Mouse (Mus musculus) urinary bladder, postnatal 36 days (tissue): ENCODE results near the gene Hs3st3a1.
A peak's percentile ranks its signal among the peaks of the same experiment; 100 is the strongest.

Experiments
- DNase-seq, 2 experiments: peaks; one replicate each; pipeline ENCODE4 v3.0.0; 2022; ENCODE audit warnings: low spot score in 2 of 2, mixed read lengths in 1 of 2

The Hs3st3a1 gene

DNA sequence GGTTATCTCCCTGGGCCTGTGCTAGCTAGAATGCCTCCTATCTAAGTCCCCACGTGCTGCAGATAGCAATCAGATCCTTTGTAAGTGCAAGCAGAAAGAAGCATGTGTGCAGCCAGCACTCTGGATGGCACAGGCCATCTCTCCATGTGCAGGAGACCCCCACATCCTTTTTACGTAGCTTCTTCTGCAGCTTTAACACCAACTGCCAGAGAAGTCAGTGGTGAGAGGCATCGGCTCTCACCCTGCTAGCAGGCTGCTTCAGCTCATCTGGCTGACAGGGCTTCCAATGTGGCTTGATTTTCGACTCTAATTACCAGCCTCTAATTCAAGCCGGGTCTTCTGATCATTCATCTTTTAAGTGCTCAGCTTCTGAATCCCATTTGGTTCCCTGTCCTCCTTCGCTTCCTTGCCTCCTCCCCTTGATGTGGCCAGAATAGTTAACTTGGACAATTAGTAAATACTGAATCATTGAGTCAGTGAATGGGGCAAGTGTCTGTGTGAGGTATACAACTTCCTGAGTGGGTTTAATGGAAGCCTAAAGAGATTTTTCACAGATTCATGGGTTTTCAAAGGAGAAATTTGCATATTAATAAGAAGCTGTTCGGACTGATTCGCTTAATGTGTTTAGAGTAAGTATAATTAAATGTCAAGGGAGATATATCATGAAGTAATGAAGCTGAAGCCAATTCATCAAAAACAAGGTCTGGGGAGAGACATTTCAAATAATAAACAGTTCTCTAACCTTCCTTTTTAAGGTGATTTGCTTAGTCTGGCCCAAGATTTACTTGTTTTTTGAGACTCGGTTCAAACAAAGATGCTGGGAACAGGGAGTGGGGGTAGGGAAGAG is 54.7 kb downstream of the Hs3st3a1 start:
- no peak for DNase-seq

DNA sequence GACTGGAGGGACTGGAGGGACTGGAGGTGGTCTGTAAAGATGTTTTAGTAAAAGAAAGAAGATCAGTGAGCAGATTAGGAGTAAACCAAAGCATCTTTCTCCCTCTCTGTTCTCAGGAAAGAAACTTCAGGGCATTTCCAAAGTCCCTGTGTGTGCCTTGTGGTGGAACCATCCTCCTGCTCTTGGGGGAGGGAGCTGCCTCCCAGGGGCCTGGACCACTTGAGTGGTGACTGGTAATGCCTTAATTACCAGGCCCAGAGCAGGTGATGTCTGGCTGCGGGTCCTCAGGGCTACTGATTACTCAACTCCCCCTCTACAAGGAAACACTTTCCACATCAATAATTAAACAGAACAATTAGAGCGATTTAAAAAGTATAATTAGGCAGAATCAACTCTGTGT is 59.3 kb downstream of the Hs3st3a1 start:
- no peak for DNase-seq

DNA sequence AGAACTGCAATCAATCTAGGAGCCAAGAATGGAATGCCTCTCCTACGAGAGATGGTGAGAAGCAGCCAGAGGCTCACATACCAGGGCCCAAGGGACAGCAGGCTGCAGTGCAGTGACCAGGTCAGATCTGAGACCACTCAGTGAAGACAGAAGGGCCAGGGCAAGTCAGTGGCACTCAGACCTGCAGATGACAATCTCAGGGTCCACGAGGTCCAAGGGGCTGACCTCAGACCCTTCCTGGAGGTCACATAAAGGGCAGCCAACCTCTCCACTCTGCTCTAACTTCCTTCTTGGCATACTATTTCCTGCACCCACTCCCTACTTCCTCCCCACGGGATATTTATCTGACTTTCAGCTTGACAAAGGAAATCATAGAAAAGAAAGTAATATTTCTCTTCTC is 60.8 kb downstream of the Hs3st3a1 start:
- DNase-seq: no peak

GRCm38 (mm10) chr11:64496677-64497076 is 61.5 kb downstream of the Hs3st3a1 start:
- no peak for DNase-seq

GRCm38 (mm10) chr11:64500536-64501112 is 65.5 kb downstream of the Hs3st3a1 start:
- DNase-seq: no peak

DNA sequence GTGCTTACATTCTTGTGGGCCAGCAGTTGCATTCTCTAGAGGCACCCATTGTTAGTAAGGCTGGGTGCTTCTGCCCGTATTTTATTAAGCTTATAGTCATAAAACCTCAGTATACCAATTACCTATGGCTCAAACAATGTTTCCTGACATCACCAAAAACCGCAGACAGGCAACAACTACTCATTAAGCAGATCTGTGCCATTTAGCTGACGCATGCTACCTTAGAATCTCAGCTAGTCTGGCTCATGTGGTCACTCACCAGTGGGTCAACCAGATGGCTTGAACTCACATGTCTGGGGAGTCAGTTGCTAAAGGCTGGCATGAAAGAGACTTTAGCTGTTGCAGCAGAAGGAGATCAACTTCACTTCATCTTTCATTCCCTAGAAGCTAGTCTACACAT is 67.9 kb downstream of the Hs3st3a1 start:
- DNase-seq: no peak

GRCm38 (mm10) chr11:64505924-64506323 is 70.8 kb downstream of the Hs3st3a1 start:
- DNase-seq: no peak

DNA sequence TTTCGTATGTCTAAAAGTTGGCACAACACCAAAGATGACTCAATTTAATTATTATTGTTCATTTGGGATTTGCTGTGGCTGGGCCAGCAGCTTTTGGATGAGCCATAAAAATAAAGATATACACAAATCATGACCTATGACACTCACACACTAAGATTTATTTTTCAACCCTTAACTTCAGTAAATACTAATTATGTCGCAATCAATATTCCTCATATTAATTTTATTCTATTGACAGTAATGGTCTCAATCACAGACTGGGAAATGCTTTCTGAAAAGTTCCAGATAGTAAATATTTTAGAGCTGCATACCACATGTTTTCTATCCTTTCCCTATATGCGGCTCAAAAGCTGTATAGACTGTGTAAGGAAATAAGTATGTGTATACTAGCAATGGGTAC is 71.9 kb downstream of the Hs3st3a1 start:
- no peak for DNase-seq

DNA sequence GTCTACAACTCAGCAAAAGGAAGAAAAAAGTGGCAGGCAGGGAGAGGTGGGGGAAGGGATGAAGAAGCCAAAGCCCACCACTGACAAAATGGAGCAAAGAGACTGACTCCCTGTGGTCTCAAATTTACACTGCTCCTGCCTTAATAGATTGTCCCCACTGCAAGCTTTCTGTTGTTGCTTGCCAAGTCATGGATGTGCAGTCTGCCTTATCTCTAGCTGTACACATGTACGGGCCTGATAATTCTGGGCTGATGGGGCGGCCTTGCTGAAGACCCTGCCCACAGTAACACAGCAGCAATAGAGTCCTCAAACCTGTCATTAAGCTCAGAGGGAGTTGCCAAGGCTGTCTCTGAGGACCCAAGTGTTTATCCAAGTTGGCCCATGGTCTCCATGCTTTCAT is 74.0 kb downstream of the Hs3st3a1 start:
- no peak for DNase-seq

DNA sequence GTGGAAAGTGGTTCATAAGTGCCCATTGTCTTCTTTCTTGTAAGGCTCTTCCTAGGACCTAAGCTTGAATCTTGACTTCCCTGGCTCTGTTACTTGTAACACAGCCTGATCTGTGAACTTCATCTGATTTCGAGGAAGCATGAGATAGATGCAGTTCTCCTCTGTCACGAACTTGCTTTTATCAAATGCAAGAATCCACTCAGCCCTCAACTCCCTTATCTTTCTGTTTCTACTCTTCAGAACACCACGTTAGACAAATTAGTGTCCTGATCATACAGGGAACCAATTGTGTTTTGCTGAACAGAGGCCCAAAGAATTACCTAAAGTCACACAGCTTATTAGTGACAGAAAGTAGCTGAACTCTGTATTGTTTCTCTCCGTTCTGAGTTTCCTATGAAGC is 77.2 kb downstream of the Hs3st3a1 start:
- no peak for DNase-seq

DNA sequence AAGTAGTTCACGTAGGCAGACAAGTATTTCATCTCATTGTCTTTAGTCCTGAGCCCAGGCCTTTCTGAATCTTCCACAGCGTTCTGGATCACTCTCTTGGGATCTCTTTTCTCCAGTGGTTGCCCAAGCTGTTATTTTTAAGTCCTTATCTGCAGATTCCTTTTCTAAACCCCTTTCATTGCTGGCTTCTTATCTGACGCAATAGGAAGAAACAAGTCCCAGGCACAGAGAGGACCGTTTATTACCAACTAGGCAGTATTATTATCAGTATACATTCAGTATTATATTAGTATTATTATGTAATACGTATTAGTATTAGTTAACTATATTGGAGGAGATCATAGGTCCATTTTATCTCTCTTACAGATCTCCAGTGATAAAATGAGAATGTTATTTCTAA is 78.3 kb downstream of the Hs3st3a1 start:
- no peak for DNase-seq

GRCm38 (mm10) chr11:64516712-64517589 is 81.8 kb downstream of the Hs3st3a1 start:
- DNase-seq: no peak

DNA sequence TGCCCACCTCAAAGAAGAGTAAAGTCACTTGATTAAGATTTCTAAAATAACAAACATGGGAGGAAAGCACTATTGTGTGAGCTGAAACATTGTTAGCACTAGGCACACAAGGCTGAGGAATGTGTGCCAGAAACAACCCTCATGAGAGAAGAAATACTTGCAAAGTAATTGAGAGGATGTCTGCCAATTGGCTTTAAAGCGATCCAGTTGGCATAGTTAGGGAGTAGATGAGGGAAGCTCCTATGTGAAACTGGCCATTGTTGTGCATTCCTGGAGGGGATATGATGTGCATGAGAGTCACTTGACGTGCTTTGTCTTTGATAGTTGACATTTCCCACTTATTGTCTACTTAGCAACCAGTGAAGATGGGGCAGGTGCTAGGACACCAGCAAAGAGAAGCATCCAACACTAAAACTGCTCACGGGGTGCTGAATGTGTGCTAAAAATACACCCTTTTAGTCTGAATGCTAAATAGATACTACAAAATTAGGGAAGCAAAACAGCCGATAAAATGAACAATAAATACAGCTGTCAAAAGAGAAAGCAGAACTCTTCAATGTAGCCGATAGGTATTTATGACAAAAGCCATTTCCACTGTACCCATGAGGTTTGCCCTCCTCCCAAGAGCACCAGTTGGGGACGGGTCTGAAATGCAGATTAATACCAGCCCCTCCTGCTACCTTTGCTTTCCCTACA is 83.2 kb downstream of the Hs3st3a1 start:
- no peak for DNase-seq

DNA sequence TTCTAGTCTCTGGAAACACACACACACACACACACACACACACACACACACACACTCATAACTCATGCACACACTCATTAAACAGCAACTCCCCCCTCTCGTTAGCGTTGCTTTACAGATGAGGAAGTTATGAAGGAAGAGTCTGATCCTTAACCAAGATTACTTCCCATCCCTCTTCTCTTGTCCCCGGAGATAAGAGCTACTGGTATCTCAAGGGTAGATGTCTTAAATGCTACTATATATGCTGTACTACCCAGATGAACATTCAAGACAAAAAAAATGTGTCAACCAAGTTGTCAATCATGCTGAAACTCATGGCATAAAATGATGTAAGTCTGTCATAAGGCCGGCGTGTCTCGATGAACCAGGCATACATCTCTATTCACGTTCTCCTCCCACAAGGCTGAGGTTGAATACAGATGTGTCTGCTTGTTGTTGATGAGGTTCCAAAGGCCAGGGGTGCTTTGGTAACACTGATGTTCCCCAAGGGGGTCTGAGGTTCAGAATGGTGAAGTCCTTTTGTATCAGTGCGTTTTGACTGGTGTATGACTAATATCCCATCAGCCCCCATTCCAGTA is 89.0 kb downstream of the Hs3st3a1 start:
- DNase-seq: no peak

DNA sequence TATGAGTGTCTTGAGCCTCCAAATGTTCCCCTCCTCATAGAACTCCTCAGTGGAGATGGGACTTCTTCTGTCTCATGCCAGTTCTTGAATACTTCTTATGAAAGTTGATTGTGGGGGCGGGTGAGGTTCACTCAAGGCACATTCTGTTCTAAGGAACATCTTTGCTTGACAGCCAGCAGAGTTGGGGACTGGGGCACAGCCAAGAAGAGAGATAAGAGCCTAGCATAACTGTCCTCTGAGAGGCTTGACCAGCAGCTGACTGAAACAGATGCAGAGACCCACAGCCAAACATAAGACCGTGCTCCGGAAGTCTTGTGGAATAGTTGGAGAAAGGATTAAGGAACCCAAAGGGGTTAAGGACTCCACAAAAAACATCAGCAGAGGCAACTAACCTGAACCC is 102.1 kb downstream of the Hs3st3a1 start:
- peak in 1 of 2 experiments; percentile 15 for DNase-seq

DNA sequence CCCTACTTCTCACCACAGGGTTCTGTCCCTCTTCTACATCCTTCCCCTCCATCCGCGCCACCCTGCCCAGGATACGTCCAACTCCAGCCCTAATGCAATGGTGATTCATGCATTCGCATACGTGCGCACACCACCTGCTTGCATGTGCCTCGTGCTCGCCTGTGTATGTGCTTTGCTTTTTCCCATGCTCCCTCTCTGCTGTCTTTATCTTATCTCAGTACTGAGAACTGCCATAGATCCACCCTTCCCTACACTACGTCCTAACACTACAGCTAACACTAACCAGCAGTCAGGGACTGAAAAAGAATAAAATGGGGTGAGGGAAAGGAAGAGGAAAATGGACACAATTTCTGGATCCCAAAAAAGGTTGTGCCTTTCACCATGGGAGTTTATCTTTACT is 106.7 kb downstream of the Hs3st3a1 start:
- no peak for DNase-seq

DNA sequence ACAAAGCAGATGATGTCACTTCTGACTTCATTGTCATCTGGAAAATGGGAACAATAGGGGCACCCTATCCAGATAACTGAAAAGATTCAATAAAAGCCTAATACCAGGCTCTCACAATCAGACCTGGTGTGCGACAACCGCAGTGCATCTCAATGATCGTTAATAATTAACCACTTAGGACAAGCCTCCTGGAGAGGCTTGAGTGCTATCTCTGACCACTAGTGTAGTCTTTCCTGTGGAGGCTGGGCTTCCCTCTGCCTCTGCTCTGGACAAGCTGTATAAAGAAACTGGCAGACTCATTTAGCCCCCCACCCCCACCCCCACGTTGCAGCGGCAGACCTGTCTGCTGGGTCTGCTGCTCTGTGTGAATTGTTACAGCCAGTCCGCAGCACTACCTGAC is 107.2 kb downstream of the Hs3st3a1 start:
- no peak for DNase-seq

DNA sequence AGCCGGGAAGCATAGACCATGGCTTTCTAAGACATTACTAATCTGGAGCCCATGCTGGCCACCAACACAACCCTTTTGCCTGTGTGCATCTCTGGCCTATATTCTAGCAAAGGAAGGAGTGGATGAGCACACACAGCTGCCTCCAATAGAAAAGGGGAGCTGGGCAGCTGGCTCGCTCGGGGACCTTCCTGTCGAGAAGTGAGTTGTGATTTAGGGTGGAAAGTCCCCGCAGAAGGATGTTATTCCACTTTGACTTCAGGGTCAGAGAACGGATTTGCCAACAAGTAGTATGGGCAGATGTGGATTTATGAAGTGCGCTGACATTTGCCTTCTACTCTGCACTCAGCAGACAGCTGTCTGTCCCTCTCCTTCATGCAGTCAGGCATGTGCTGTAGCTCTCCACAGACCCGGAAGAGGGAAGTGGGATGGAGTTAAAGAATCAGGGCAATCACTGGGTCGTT is 108.1 kb downstream of the Hs3st3a1 start:
- no peak for DNase-seq

GRCm38 (mm10) chr11:64544236-64544635 is 109.1 kb downstream of the Hs3st3a1 start:
- DNase-seq: no peak

DNA sequence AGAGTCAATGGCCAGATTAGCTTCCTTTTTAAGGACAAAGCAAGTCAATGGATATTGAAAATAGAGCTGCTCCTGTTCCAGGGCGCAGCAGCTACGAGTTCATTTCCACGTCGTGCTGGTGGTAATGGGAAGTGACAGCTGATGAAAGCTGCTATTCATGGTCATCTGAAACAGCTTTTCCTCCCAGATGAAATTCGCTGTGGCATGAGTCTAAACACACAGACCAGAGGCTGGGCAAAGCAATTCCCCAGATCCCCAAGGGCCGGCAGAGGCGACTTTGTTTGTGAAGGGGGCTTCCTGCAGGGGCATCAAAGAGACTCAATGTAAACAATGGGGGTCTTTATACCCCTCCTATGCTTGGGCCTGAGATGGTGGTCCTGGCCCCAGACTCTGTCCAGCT is 114.2 kb downstream of the Hs3st3a1 start:
- DNase-seq: no peak

GRCm38 (mm10) chr11:64549955-64550354 is 114.8 kb downstream of the Hs3st3a1 start:
- no peak for DNase-seq
